Mouse (Mus musculus): Measurements from ENCODE around the gene Pigo. TPM values are rescaled to one million over a fixed set of nuclear protein-coding genes. Genes with fewer than 3 reads are reported as not detected.

Gene Pigo
- 39.3 TPM for polyA plus RNA-seq (2017; shearing (Covaris generic))

GRCm38 (mm10) chr4:43025084-43025960 lies at the start of gene Pigo:
Gene Pigo, minus strand, starts transcription at chr4:43025819.

DNA sequence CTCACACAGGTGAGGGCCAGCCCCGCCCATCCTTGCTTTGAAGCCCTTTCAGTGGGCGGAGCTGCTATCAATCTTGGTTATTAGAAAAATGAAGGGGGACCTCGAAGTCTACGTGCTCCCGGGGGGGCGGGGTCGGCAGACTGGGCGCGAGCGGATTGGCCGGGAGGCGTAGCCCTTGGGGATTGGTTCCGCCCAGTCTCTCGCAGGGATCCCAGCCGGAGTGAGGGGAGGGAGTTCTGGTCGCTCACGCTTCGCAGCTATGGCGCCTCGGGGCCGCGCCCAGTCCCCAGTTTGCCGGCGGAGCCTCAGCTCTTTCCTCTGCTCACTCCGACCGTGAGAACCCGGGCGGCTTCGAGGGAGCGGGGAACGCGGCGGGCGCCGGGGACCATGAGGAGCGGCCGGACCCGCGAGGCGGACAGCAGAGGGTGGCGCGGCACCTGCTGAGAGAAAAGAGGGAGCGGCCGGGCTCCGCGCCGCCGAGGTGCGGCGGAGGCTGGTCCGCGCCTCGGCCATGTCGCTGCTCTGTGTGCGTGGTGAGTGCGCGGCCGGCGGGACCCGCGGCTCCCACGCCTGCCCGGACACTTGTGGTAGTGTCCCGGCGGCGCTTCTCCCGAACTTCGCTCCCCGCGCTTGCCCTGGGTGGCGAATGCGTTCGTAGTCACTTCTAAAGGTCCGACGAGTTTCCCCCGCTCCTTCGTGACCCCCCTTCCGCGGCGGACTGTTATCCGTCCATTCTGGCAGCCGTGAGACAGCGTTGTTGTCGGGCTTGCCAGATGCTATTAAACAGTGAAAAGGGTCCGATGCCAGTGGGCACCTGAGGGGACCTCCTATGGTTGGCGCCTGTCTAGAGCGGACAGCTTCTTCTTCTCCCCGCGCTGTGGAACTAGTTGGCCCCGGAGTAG lies 33.4 kb upstream of the Pigo start, which contains the start of gene Unc13b:
Unc13b (plus strand) TSS at position 201 of the 902 bp plus-strand sequence.

DNA sequence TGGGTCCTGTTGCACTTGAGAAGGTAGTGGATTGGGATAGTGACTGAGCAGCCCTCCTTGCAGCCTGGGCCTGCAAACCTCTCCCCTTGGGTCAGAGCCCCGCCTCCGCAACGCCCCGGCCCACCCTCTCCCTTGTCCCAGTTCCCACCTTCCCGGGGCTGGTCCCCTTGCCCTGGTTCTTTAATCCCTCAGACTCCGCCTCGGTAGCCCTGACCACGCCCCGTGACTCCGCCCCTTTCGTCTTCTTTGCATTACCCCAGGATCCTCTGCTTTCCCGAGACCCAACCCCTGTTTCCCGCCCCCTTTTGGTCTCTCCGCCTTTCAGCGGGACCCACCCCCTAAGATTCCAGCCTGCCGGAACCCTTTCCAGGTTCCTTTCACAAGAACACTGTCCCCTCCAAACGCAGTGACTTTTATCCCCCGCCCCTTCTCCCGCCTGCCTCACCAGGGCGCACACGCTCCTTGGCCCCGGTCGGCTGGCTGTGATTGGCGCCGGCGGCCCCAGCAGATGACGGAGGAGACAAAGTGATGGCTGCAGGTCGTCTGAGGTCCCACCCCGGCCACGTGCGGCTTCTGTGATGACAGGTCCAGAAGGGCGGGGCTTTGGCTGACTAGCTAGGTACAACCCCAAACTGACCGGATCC lies 20.2 kb upstream of the Pigo start, which contains the start of gene Fam214b:
Fam214b (minus strand) TSS at position 562 of the 644 bp plus-strand sequence.

DNA sequence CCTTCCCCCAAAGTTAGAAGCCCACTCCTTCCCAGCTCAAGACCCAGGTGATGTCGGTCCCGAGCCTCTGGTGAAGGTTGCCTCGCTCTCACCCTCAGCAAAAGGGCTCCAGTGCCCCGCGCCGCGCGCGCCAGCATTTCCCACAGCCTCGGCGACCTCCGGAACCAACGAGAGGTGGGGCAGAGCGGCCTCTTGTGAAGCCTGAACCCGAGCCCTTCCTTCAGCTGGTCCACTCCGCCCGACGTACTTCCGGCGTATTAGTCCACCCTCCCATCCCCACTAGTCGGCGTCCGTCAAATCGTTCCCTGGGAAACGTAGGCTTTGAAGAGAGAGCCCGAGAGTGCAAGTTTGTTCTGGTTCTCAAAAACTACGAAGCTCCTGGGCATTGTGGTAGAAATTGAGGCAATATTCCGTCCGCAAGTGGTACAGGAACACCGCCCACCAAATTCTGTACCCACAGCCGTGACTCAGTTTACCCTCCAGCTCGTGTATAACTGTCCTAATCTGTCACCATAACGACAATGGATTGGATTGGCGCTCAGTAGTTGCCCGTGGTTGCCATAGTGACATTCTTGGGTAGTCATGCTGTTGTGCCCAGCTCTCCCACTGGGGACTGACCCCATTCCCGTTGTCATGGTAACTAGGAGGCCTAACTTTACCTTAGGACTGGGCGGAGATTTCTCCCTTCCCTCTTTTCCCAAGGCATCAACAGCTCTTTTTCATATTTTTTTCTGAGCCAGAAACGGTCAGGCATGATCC lies 5.8 kb upstream of the Pigo start, which contains the start of gene Stoml2:
Stoml2 (minus strand) TSS at position 474 of the 759 bp plus-strand sequence.

GRCm38 (mm10) chr4:43010161-43011038 lies 15.2 kb downstream of the Pigo start, which contains the start of gene Fancg:
Gene Fancg, minus strand, starts transcription at chr4:43010506.

DNA sequence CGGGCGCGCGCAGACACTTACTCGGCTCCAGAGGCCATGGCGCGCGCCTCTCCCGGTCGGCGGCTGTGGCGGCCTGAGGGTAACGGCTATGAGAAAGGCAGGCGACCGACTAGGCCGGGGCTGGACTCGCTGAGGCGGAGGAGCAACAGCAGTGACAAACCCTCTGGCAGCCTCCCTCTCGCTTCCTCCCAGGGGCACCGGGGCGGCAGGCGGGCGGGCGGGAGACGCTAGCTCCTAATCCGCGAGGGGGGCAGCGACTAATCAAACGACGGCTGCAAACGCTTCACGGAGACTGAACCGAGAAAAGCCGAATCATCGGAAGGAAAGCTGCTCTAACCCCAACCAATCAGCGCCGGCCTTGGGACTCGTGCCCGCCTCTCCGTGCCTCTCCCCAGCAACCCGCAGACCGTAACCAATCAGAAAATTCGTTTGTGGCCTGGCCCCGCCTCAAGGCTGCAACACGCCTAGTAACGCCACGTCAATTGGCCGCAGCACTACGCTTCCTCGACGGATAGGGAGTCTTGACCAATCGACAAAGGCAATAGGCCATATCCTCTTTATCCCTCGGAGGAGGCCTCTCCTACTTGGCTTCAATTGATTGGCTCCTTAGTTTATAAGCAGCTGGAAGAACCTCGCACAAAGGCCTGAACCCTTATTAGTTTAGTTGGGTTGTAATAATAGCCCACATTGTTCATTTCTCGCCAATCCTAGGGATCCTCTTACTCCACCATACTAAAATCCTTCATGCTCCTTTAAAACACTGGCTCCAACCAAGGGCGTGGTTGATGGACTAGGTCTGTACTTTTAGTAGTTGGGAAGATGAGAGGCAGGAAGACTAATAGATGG lies 25.3 kb downstream of the Pigo start, which contains the start of gene Vcp:
Vcp (minus strand) TSS at position 367 of the 846 bp plus-strand sequence.

DNA sequence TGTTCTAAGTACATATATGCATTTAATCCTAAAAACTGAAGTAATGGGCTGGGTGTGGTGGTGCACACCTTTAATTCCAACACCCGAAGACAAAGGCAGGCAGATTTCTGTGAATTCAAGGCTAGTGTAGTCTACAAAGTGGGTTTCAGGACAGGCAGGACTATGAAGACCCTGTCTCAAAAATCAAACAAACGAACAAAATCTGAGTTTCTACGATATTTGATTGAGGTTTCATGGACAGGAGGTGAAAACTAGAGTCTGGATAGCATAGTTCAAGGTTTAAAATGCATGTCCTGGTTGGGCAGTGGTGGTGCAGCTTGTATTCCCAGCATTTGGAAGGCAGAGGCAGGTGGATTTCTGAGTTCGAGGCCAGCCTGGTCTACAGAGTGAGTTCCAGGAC lies 56.3 kb downstream of the Pigo start, which contains the start of gene 1700022I11Rik:
1700022I11Rik (plus strand) TSS at position 301 of the 400 bp plus-strand sequence.

Other genes with a start within 250 kb of the Pigo start
- not detected for gene Fam205a1, start 171.9 kb downstream of the Pigo start, polyA plus RNA-seq (2017; shearing (Covaris generic))
- not detected for gene Gm12394, start 169.0 kb downstream of the Pigo start, polyA plus RNA-seq (2017; shearing (Covaris generic))
- gene Fam205c, start 151.6 kb downstream of the Pigo start, polyA plus RNA-seq (2017; shearing (Covaris generic)): not detected
- gene Phf24, start 109.2 kb downstream of the Pigo start, polyA plus RNA-seq (2017; shearing (Covaris generic)): not detected
- gene Dnajb5, start 76.0 kb downstream of the Pigo start, polyA plus RNA-seq (2017; shearing (Covaris generic)): 25.8 TPM
- gene 1700022I11Rik, start 56.2 kb downstream of the Pigo start, polyA plus RNA-seq (2017; shearing (Covaris generic)): not detected
- gene Vcp, start 25.3 kb downstream of the Pigo start, polyA plus RNA-seq (2017; shearing (Covaris generic)): 244 TPM
- gene Fancg, start 15.3 kb downstream of the Pigo start, polyA plus RNA-seq (2017; shearing (Covaris generic)): 13.0 TPM
- 66.8 TPM for gene Stoml2, start 5.9 kb upstream of the Pigo start, polyA plus RNA-seq (2017; shearing (Covaris generic))
- gene Fam214b, start 20.4 kb upstream of the Pigo start, polyA plus RNA-seq (2017; shearing (Covaris generic)): 6.5 TPM
- 1.5 TPM for gene Unc13b, start 33.1 kb upstream of the Pigo start, polyA plus RNA-seq (2017; shearing (Covaris generic))
- gene Atp8b5, start 241.3 kb upstream of the Pigo start, polyA plus RNA-seq (2017; shearing (Covaris generic)): not detected